Mouse (Mus musculus) ES-E14 (cell line): ENCODE measurements around the gene Nmrk1.

Experiments used
- HCFC1 ChIP-seq: IDR thresholded peaks from 2 replicates; pipeline ENCODE4 v1.6.1; 2012; ENCODE audit warnings: low read length, inconsistent platforms, borderline replicate concordance; ENCODE audit not compliant: insufficient read depth
- MAFK ChIP-seq: IDR thresholded peaks from 2 replicates; pipeline ENCODE4 v1.6.1; 2014; ENCODE audit warnings: mild to moderate bottlenecking, low read depth, low read length, inconsistent platforms; ENCODE audit not compliant: insufficient read depth
- ZC3H11A ChIP-seq: IDR thresholded peaks from 2 replicates; pipeline ENCODE4 v1.6.1; 2012; ENCODE audit warnings: low read depth, mild to moderate bottlenecking, inconsistent platforms, low read length, borderline replicate concordance
- ZNF384 ChIP-seq: IDR thresholded peaks from 2 replicates; pipeline ENCODE4 v1.6.1; 2012; ENCODE audit warnings: low read depth, low read length, inconsistent platforms

DNA sequence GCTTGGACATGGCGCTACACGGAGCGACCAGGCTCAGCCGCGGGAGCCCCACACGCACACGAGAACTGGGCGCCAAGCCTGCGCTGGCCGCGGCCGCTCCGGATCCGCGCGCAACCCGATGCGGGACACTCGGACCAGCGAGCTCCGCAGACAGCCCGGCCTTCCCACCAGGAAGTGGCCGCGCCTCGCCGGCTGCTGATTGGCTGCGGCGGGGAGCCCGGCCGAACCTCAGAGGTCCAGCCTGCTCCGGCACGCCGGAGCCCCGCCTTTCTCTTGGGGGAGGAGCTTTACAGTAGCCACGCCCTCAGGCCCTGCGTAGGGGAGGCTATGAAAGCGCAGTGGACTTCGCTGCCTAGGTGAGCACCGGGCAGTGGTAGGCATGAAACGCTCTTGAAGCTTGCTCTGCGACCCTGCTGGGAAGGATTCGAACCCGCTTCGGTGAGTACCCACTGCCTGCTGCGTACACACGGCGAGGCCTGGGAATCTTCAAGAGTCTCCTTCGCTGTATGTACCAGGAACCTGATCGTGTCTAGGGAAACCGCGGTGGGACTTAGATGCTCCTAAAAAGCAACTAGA is at the start of gene Nmrk1, which contains the start of gene Ostf1:
- TF ChIP-seq ZNF384 (no peak), HCFC1 (no peak), MAFK (no peak), ZC3H11A (no peak)
